Mouse (Mus musculus): Measurements from ENCODE around the gene Mt1.

- TF ChIP-seq CTCF (IDR thresholded peaks at IDR 0.05; ENCODE audit: insufficient read depth, low read depth, low read length), result no peak
- no peak for TF ChIP-seq POLR2A (IDR thresholded peaks at IDR 0.05; ENCODE audit: insufficient read depth, low read depth, low read length)
Measured at GRCm38 (mm10) chr8:94210225-94210624, 31.3 kb downstream of the Mt1 start.

All from olfactory bulb, adult 2 months (tissue).